Mouse (Mus musculus) CD4-positive naive resting alpha-beta T cell, adult 57 days (primary cell): Measurements from ENCODE around the gene Abhd5. TPM values are rescaled to one million over a fixed set of nuclear protein-coding genes. Genes with fewer than 3 reads are reported as not detected.

Experiments
- total RNA-seq: library from RNA; stranded (reverse); gene quantifications from one replicate; pipeline ENCODE4 v1.2.4, GENCODE M21; 2023

Abhd5 gene
- total RNA-seq: 19.0 TPM

DNA sequence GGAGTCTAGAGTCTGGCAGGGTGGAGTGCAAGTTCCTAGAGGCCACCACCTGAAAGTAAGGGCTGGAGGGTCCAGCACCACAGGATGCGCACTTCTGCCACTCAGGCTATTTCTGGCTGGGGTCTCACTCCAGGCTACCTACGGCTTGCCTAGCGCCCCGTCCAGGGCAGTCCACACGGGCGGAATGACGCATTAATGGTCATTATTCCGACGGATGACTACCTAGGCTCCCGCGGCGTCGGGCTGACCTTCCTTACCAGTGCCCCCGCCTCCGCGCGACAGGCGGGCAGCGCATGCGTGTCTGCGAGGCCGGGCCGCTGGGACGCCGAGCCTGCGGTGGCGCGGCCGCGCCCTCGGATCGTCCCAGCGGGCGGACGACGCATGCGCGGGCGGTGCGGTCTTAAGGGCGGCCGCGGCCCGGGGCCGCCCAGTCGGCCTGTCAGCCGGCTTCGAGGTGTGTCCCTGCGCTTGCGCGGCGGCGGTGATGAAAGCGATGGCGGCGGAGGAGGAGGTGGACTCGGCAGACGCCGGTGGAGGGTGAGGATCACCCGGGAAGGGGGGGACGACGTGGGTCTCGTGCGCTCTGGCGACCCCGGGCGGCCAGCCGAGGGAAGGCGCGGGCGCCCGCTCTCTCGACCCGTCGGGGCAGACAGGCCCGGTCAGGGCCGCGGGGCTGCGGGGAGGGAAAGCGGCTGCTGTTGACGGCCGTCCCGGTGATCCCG lies at the start of gene Abhd5:
TSS of gene Abhd5 (plus strand) at position 306 of the 722 bp plus-strand sequence.

Other genes starting within 250 kb of the Abhd5 start
- gene Snrk, start 234.3 kb upstream of the Abhd5 start, total RNA-seq: 115 TPM
- gene Ano10, start 57.2 kb upstream of the Abhd5 start, total RNA-seq: 30.0 TPM